Mouse (Mus musculus) heart, adult 2 months (tissue): Measurements from ENCODE around the gene Atcay.

Experiments
- CTCF ChIP-seq: fragments of 200-600 bp; IDR thresholded peaks from 2 replicates; pipeline ENCODE4 v1.8.1; 2022; ENCODE audit warnings: antibody characterized with exemption, mild to moderate bottlenecking, moderate library complexity
- EP300 ChIP-seq: fragments of 200-500 bp; IDR thresholded peaks from 2 replicates; pipeline ENCODE4 v1.6.1; 2011; ENCODE audit warnings: low read depth, low read length, control low read depth; ENCODE audit not compliant: insufficient read depth
- POLR2A ChIP-seq: fragments of 200-500 bp; IDR thresholded peaks from 2 replicates; pipeline ENCODE4 v1.6.1; 2011; ENCODE audit warnings: mild to moderate bottlenecking, low read depth, low read length, control low read depth; ENCODE audit not compliant: insufficient read depth

GRCm38 (mm10) chr10:81254886-81255285 is 24.3 kb upstream of the Atcay start:
- no peak for TF ChIP-seq CTCF
- TF ChIP-seq POLR2A, result no peak
- no peak for TF ChIP-seq EP300
